Mouse (Mus musculus): ENCODE results near the gene Shpk. TPM values are rescaled to one million over a fixed set of nuclear protein-coding genes. Genes with fewer than 3 reads are reported as not detected.

The Shpk gene
- polyA plus RNA-seq, 2 experiments from 2014 or later, result 1.3 to 4.8 TPM

Other genes starting within 250 kb of the Shpk start
- gene Atp2a3, start 238.3 kb upstream of the Shpk start, polyA plus RNA-seq (2017; shearing (Covaris generic)), result 10 to 100 TPM; 57.5 to 89.4 TPM
- gene P2rx1, start 200.4 kb upstream of the Shpk start, polyA plus RNA-seq (2017; shearing (Covaris generic)), result under 1 TPM in 1 of 2 experiments, not detected in 1; 0.39 TPM
- gene Camkk1, start 180.5 kb upstream of the Shpk start, polyA plus RNA-seq (2017; shearing (Covaris generic)), result 1 to 10 TPM; 2.3 to 5.8 TPM
- 10 to 100 TPM; 17.1 to 21.5 TPM for gene Ncbp3, start 151.7 kb upstream of the Shpk start, polyA plus RNA-seq (2017; shearing (Covaris generic))
- 100 to 1,000 TPM in 1 of 2 experiments, 10 to 100 TPM in 1; 63.9 to 126 TPM for gene Itgae, start 108.9 kb upstream of the Shpk start, polyA plus RNA-seq (2017; shearing (Covaris generic))
- gene Haspin, start 61.2 kb upstream of the Shpk start, polyA plus RNA-seq (2017; shearing (Covaris generic)), result 1 to 10 TPM; 6.6 to 8.2 TPM
- gene P2rx5, start 39.0 kb upstream of the Shpk start, polyA plus RNA-seq (2017; shearing (Covaris generic)), result under 1 TPM; 0.33 to 0.55 TPM
- gene Emc6, start 22.4 kb upstream of the Shpk start, polyA plus RNA-seq (2017; shearing (Covaris generic)), result 10 to 100 TPM; 42.2 to 49.5 TPM
- gene Tax1bp3, start 22.4 kb upstream of the Shpk start, polyA plus RNA-seq (2017; shearing (Covaris generic)), result 10 to 100 TPM; 27.4 to 30.8 TPM
- 10 to 100 TPM; 12.9 to 18.3 TPM for gene Ctns, start 418 bp upstream of the Shpk start, polyA plus RNA-seq (2017; shearing (Covaris generic))
- not detected for gene Trpv1, start 34.8 kb downstream of the Shpk start, polyA plus RNA-seq (2017; shearing (Covaris generic))
- under 1 TPM; 0.09 to 0.16 TPM for gene Trpv3, start 67.9 kb downstream of the Shpk start, polyA plus RNA-seq (2017; shearing (Covaris generic))
- gene Aspa, start 130.1 kb downstream of the Shpk start, polyA plus RNA-seq (2017; shearing (Covaris generic)), result under 1 TPM in 1 of 2 experiments, not detected in 1; 0.08 TPM
- gene Gm49340, start 130.3 kb downstream of the Shpk start, polyA plus RNA-seq (2017; shearing (Covaris generic)), result not detected
- not detected for gene Spata22, start 130.3 kb downstream of the Shpk start, polyA plus RNA-seq (2017; shearing (Covaris generic))
- not detected for gene Olfr20, start 151.3 kb downstream of the Shpk start, polyA plus RNA-seq (2017; shearing (Covaris generic))
- not detected for gene Olfr376, start 171.8 kb downstream of the Shpk start, polyA plus RNA-seq (2017; shearing (Covaris generic))
- not detected for gene Olfr1, start 200.2 kb downstream of the Shpk start, polyA plus RNA-seq (2017; shearing (Covaris generic))
- not detected for gene Olfr378, start 229.0 kb downstream of the Shpk start, polyA plus RNA-seq (2017; shearing (Covaris generic))